Mouse (Mus musculus): ENCODE results near the gene Zfp93. TPM values are rescaled to one million over a fixed set of nuclear protein-coding genes. Genes with fewer than 3 reads are reported as not detected.

Zfp93 gene
- total and polyA plus RNA-seq, 2 experiments from 2014 or later = 2.2 to 7.4 TPM

GRCm38 (mm10) chr7:24286916-24287315, 16.7 kb downstream of the Zfp93 start:
- no peak overlapping the region for H3K27ac ChIP-seq (ENCODE audit: low read depth, low read length)
- 0 out of 2 replicates have a peak, but pooled peaks cover 4% of the 10 kb centered on the region for H3K9me3 ChIP-seq (ENCODE audit: low read length)
- H3K9ac ChIP-seq (replicated peaks; ENCODE audit: low read length, poor library complexity, severe bottlenecking) = no peak overlapping the region
- H3K4me1 ChIP-seq (ENCODE audit: insufficient read depth, low read length) = no peaks in the 10 kb centered on the region
- DNase-seq (ENCODE audit: low spot score) = no peak
- no peak overlapping the region for H3K4me2 ChIP-seq (ENCODE audit: low read depth, low read length, poor library complexity, severe bottlenecking)
- TF ChIP-seq CTCF (IDR thresholded peaks at IDR 0.05) = no peak
- H3K27me3 ChIP-seq (ENCODE audit: insufficient read depth, low read length) = no peaks in the 10 kb centered on the region
- WGBS = 82% methylated on average over 4 of the region's 4 CpGs
- H3K36me3 ChIP-seq (ENCODE audit: insufficient read depth, low read length) = peaks cover 22% of the 10 kb centered on the region
- no peak for ATAC-seq (ENCODE audit: low FRiP score)
- no peak overlapping the region for H3K4me3 ChIP-seq (ENCODE audit: low read depth, low read length)

- TF ChIP-seq CTCF (IDR thresholded peaks at IDR 0.05) = no peak
- Histone ChIP-seq H3K36me3 (ENCODE audit: insufficient read depth, low read length) (peaks cover 30% of the 10 kb centered on the region), H3K9ac (replicated peaks; ENCODE audit: low read length, poor library complexity, severe bottlenecking) (no peak overlapping the region), H3K4me3 (ENCODE audit: low read depth, low read length) (no peak overlapping the region), H3K27ac (ENCODE audit: low read depth, low read length) (no peak overlapping the region), H3K9me3 (ENCODE audit: low read length) (0 out of 2 replicates have a peak, but pooled peaks cover 4% of the 10 kb centered on the region), H3K4me2 (ENCODE audit: low read depth, low read length, poor library complexity, severe bottlenecking) (no peak overlapping the region), H3K27me3 (ENCODE audit: insufficient read depth, low read length) (no peaks in the 10 kb centered on the region), H3K4me1 (ENCODE audit: insufficient read depth, low read length) (no peaks in the 10 kb centered on the region)
- ATAC-seq (ENCODE audit: low FRiP score) = no peak
- DNase-seq (ENCODE audit: low spot score) = no peak
- WGBS = 86% methylated on average over 5 of the region's 5 CpGs
Observed at GRCm38 (mm10) chr7:24287670-24288069, 17.4 kb downstream of the Zfp93 start.

DNA sequence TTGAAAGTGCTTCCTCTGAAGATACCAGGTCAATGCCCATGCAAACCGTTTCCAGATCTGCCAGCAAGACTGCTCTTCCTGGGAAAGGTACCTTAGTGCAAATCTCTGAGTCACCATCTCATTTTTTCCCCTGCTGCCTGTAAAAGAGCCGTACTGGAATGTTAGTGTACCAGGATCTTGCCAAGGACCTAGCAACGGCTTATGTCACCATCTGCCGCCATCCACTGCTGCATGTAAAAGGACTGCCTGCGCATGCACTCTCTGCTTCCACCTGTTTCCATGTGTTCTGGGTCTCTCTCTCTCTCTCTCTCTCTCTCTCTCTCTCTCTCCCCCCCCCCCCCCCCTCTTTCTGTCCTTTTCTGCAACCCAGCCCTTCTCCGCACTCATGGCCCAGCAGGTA, 18.3 kb downstream of the Zfp93 start:
- no peak overlapping the region for H3K9ac ChIP-seq (replicated peaks; ENCODE audit: low read length, poor library complexity, severe bottlenecking)
- H3K4me1 ChIP-seq (ENCODE audit: insufficient read depth, low read length) = no peaks in the 10 kb centered on the region
- H3K27me3 ChIP-seq (ENCODE audit: insufficient read depth, low read length) = no peaks in the 10 kb centered on the region
- 97% methylated on average over 6 of the region's 6 CpGs for WGBS
- H3K4me3 ChIP-seq (ENCODE audit: low read depth, low read length) = no peak overlapping the region
- DNase-seq (ENCODE audit: low spot score) (no peak), ATAC-seq (ENCODE audit: low FRiP score) (no peak)
- peaks cover 35% of the 10 kb centered on the region for H3K36me3 ChIP-seq (ENCODE audit: insufficient read depth, low read length)
- no peak for TF ChIP-seq CTCF (IDR thresholded peaks at IDR 0.05)
- H3K4me2 ChIP-seq (ENCODE audit: low read depth, low read length, poor library complexity, severe bottlenecking) = no peak overlapping the region
- 0 out of 2 replicates have a peak, but pooled peaks cover 4% of the 10 kb centered on the region for H3K9me3 ChIP-seq (ENCODE audit: low read length)
- H3K27ac ChIP-seq (ENCODE audit: low read depth, low read length) = no peak overlapping the region

- ATAC-seq (ENCODE audit: low FRiP score) (no peak), DNase-seq (ENCODE audit: low spot score) (no peak)
- Histone ChIP-seq H3K36me3 (ENCODE audit: insufficient read depth, low read length) (peaks cover 49% of the 10 kb centered on the region), H3K27me3 (ENCODE audit: insufficient read depth, low read length) (no peaks in the 10 kb centered on the region), H3K9me3 (ENCODE audit: low read length) (0 out of 2 replicates have a peak, but pooled peaks cover 4% of the 10 kb centered on the region), H3K9ac (replicated peaks; ENCODE audit: low read length, poor library complexity, severe bottlenecking) (no peak overlapping the region), H3K4me1 (ENCODE audit: insufficient read depth, low read length) (no peaks in the 10 kb centered on the region), H3K27ac (ENCODE audit: low read depth, low read length) (no peak overlapping the region), H3K4me2 (ENCODE audit: low read depth, low read length, poor library complexity, severe bottlenecking) (no peak overlapping the region), H3K4me3 (ENCODE audit: low read depth, low read length) (no peak overlapping the region)
- TF ChIP-seq CTCF (IDR thresholded peaks at IDR 0.05) = no peak
- 97% methylated on average over 4 of the region's 4 CpGs for WGBS
Observed at GRCm38 (mm10) chr7:24290106-24290693, 20.0 kb downstream of the Zfp93 start.

DNA sequence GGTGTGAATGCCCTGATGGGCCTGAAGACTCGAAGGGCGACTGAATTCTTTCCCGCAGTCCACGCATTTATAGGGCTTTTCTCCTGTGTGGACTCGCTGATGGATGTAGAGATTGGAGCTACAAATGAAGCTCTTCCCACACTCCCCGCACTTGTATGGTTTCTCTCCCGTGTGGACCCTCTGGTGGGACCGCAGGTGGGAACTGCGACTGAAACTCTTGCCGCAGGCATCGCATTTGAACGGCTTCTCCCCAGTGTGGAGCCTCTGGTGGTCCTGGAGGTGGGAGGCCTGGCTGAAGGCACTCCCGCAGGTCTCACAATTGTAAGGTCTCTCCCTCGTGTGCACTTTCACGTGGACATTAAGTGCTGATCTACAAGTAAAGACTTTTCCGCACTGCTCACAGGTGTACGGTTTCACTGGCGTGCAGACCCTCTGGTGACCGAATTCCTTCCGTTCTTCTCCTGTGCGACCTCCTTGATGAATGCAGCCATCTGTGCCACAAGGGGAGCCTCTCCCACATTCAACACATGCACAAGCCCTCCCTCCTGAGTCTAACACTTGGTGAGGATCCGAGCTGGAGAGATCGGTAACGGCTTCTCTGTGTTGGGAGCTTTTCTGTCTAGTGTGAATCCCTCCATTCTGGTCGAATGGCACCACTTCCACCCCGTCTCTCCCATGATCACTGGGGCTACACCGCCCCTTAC, 21.3 kb downstream of the Zfp93 start:
- 94% methylated on average over 27 of the region's 27 CpGs for WGBS
- DNase-seq (ENCODE audit: low spot score) (no peak), ATAC-seq (ENCODE audit: low FRiP score) (no peak)

More for the DNA sequence above, 21.3 kb downstream of the Zfp93 start:
- Histone ChIP-seq H3K27ac (ENCODE audit: low read depth, low read length) (no peak overlapping the region), H3K9ac (replicated peaks; ENCODE audit: low read length, poor library complexity, severe bottlenecking) (no peak overlapping the region), H3K4me1 (ENCODE audit: insufficient read depth, low read length) (no peaks in the 10 kb centered on the region), H3K27me3 (ENCODE audit: insufficient read depth, low read length) (no peaks in the 10 kb centered on the region), H3K4me2 (ENCODE audit: low read depth, low read length, poor library complexity, severe bottlenecking) (no peak overlapping the region), H3K9me3 (ENCODE audit: low read length) (0 out of 2 replicates have a peak, but pooled peaks cover 4% of the 10 kb centered on the region), H3K36me3 (ENCODE audit: insufficient read depth, low read length) (peaks cover 62% of the 10 kb centered on the region), H3K4me3 (ENCODE audit: low read depth, low read length) (no peak overlapping the region)
- TF ChIP-seq CTCF (IDR thresholded peaks at IDR 0.05) = no peak

Data from midbrain, postnatal 0 days (tissue).